Mouse (Mus musculus) limb, embryonic 15.5 days (tissue): Measurements from ENCODE around the gene Glyatl3. TPM values are rescaled to one million over a fixed set of nuclear protein-coding genes. Genes with fewer than 3 reads are reported as not detected.

Experiments
- ATAC-seq: fragments of 200-750 bp; cut with Nextera tagmentation; 2 replicates; pipeline ENCODE4 v1.8.0; 2017; ENCODE audit warnings: low read depth, moderate TSS enrichment; ENCODE audit not compliant: insufficient number of reproducible peaks, low FRiP score, low TSS enrichment
- H3K27ac ChIP-seq: fragments of 300-500 bp; sonication (generic); 2 replicates; pipeline ENCODE4 v1.5.1; 2015; ENCODE audit warnings: moderate library complexity, mild to moderate bottlenecking, inconsistent platforms
- H3K27me3 ChIP-seq: fragments of 300-500 bp; sonication (generic); 2 replicates; pipeline ENCODE4 v1.6.1; 2015; ENCODE audit warnings: inconsistent platforms
- H3K36me3 ChIP-seq: fragments of 300-500 bp; sonication (generic); 2 replicates; pipeline ENCODE4 v1.6.1; 2015; ENCODE audit warnings: inconsistent platforms
- H3K4me1 ChIP-seq: fragments of 300-500 bp; sonication (generic); 2 replicates; pipeline ENCODE4 v1.6.1; 2015; ENCODE audit warnings: inconsistent platforms
- H3K4me2 ChIP-seq: fragments of 300-500 bp; sonication (generic); 2 replicates; pipeline ENCODE4 v1.6.1; 2015; ENCODE audit warnings: mild to moderate bottlenecking, inconsistent platforms
- H3K4me3 ChIP-seq: fragments of 300-500 bp; sonication (generic); 2 replicates; pipeline ENCODE4 v1.5.1; 2015; ENCODE audit warnings: mild to moderate bottlenecking, inconsistent platforms
- H3K9ac ChIP-seq: fragments of 300-500 bp; sonication (generic); 2 replicates; pipeline ENCODE4 v1.6.1; 2015; ENCODE audit warnings: inconsistent platforms
- H3K9me3 ChIP-seq: fragments of 300-500 bp; sonication (generic); 2 replicates; pipeline ENCODE4 v1.6.1; 2016; ENCODE audit warnings: inconsistent platforms
- WGBS: fragments of 180-500 bp; shearing (Covaris S2); methylation state at CpG from one replicate; pipeline ENCODE4 v1.1.7; 2015; 5-methylcytosine and 5-hydroxymethylcytosine counted together
- polyA plus RNA-seq: library from polyadenylated mRNA; unstranded; fragments of >200 nt; fragmentation: Nextera tagmentation; extraction: Ambion mirVana; gene quantifications from 2 replicates; pipeline ENCODE4 v1.2.1, GENCODE M21; 2015

Gene Glyatl3
- polyA plus RNA-seq: not detected in 2 replicates

DNA sequence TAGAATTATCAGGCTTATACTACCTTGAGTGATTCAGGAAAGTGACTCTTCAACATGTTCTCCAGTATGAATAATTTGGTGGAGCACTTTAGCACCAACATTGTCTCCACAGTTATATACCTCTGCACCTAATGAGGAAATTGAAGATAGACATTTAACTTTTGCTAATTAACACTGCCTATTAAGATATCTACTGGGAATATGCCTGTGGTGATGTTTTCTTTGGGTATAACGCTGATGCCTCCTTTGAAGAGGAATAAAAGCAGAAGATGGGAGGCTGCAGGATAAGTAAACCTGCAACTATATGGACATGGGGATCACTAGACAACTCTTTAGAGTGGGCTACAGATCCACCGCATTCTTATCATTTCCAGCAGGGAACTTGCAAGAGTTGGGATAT is at the start of gene Glyatl3:
TSS of gene Glyatl3 (minus strand) at position 101 of the 400 bp plus-strand sequence.
- H3K4me2 ChIP-seq: no peak within 1 kb of the TSS
- H3K9me3 ChIP-seq: no peaks in the 10 kb centered on the region
- ATAC-seq: no peak
- no peak within 1 kb of the TSS for H3K9ac ChIP-seq
- 90% methylated on average over 2 of the region's 2 CpGs for WGBS
- no peaks in the 10 kb centered on the region for H3K4me1 ChIP-seq
- no peaks in the 10 kb centered on the region for H3K36me3 ChIP-seq
- H3K4me3 ChIP-seq: no peak within 1 kb of the TSS
- no peaks in the 10 kb centered on the region for H3K27me3 ChIP-seq
- H3K27ac ChIP-seq: no peak within 1 kb of the TSS

DNA sequence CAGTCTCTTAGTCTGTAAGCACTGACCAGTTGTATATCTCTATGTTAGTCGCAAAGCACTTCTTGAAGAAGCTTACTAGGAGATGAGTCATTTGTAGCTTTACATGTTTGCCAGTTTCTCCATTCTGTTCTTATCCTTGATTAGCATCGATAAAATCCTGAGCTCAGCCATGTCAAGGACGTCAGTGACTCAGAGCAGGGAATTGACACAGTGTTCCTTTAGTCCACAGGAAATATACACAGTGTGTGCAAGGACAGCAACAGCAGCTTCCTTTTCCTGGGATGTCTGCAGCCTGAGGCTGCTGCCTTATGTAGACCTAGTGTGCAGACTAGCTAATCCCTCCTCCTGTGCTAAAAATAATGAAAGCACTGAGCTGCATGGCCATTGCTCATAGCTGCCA is 34.4 kb upstream of the Glyatl3 start:
- H3K4me2 ChIP-seq: no peak overlapping the region
- H3K4me3 ChIP-seq: no peak overlapping the region
- H3K27me3 ChIP-seq: no peaks in the 10 kb centered on the region
- H3K9me3 ChIP-seq: no peaks in the 10 kb centered on the region
- ATAC-seq: no peak
- H3K36me3 ChIP-seq: peaks cover 41% of the 10 kb centered on the region
- H3K9ac ChIP-seq: no peak overlapping the region
- 90% methylated on average over 3 of the region's 3 CpGs for WGBS
- no peak overlapping the region for H3K27ac ChIP-seq
- H3K4me1 ChIP-seq: no peaks in the 10 kb centered on the region

DNA sequence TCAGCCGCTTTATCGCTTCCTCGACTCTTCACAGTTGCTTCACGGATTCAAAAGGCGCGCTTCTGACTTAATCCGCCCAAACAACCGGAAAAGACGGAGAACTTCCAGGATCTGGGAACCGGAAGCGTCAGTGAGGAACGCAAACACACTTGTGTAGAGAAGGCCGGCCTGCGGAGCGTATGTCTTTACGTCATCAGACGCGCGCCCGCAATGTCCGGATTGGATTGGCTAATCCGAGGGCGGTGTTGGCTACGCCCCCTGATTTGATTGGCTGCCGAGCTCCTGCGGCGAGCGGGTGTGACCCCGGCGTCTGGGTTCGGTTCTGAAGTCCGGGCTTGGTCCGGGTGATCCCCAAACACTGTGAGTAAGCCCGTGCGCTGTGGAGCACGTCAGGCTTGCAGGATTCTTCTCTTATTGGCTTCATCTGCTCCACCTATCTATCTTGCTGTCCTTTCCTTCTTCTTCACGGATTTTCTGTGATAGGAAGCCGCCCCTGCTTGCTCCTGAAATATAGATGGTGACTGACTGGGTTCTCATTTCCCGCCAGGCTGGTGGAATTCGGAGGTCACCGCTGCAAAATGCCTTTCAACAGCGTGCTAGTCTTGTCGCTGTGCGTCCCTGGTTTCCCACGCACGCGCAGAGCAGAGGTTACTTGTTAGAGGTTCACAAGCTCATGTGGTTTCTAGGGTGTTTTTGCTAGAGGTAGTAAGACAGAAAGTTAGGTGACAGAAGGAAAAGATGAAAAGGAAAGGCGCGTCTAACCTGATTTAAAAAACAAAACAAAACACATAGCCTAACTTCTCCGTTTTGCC is 20.5 kb upstream of the Glyatl3 start, which contains the start of the genes Mut and Cenpq:
TSS of gene Mut (plus strand) at position 266 of the 812 bp plus-strand sequence.
TSS of gene Cenpq (minus strand) at position 628 of the 812 bp plus-strand sequence.
- Histone ChIP-seq H3K4me1 (peaks cover 6% of the 10 kb centered on the region; the same call in 1 of the 2 replicates), H3K4me3 (peak within 1 kb of the TSS; percentile 74), H3K4me2 (peak within 1 kb of the TSS; percentile 70), H3K9ac (peak within 1 kb of the TSS; percentile 64), H3K9me3 (no peaks in the 10 kb centered on the region), H3K27me3 (no peaks in the 10 kb centered on the region), H3K27ac (peak within 1 kb of the TSS; percentile 97), H3K36me3 (peaks cover 17% of the 10 kb centered on the region)
- under 1% methylated on average over 50 of the region's 50 CpGs for WGBS
- peak; percentile 99 for ATAC-seq

DNA sequence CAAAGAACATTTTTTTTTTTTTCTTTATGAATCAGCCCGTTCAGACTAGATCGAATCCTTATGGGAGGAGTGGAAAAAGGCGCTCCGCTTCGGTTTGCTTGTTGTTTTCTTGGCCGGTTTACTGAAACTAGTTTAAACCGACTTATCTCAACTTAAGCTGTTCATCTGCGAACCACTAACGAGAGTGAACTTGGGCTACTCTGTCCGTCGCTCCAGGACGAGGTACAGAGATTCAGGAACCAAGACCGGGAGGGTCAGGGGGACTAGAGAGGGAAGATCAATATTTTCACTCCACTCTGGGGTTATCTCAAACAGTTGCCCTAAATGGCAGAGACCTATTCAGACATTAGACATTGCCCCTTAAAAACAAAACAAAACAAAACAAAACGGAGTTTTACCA is 19.8 kb upstream of the Glyatl3 start:
- H3K27ac ChIP-seq: peak overlapping the region; percentile 97; the same call in 1 of the 2 replicates
- H3K9me3 ChIP-seq: no peaks in the 10 kb centered on the region
- no peaks in the 10 kb centered on the region for H3K27me3 ChIP-seq
- H3K4me1 ChIP-seq: peaks cover 6% of the 10 kb centered on the region; the same call in 1 of the 2 replicates
- ATAC-seq: no peak
- peak overlapping the region; percentile 70 for H3K4me2 ChIP-seq
- under 1% methylated on average over 14 of the region's 14 CpGs for WGBS
- H3K36me3 ChIP-seq: peaks cover 17% of the 10 kb centered on the region
- peak overlapping the region; percentile 11 for H3K9ac ChIP-seq
- H3K4me3 ChIP-seq: peak overlapping the region; percentile 74

DNA sequence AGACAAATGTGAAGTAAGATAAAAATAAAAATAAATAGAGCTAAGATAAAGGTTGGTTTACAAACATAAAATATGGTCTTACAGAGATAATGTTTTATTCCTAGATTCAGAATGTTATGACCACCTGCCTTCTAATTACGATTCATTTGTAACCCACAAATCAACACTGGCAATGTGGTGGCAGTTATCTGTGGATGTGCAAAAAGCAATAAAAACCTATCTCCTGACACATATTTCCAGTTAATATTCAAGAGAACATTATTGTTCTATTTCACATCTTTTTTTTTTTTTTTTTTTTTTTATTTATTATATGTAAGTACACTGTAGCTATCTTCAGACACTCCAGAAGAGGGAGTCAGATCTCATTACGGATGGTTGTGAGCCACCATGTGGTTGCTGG is 1.3 kb upstream of the Glyatl3 start:
- H3K27ac ChIP-seq: no peak overlapping the region

DNA sequence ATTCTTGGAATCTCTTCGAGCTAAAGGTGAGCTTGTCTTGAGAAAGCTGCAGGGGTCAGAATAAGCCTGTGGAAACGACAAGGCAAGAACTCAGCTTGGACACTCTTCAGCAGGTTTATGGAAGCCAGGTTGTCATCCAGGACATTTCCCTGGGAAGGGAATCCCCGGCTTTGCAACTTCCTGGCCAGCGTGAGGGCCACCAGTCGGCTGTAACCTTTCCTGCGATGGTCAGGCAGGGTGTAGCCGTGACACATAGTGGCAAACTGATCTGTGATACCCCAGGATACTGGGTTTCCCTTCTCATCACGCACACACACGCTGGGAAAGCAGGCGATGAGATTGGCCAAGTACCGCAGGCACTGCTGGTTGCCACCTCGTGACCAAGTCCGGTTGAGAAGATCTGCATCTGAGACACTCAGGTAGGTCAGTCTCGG is 9.4 kb downstream of the Glyatl3 start:
- H3K27ac ChIP-seq: no peak overlapping the region
- H3K36me3 ChIP-seq: no peaks in the 10 kb centered on the region
- no peak overlapping the region; the same call in 1 of the 2 replicates for H3K4me3 ChIP-seq
- H3K4me1 ChIP-seq: 0 out of 2 replicates have a peak, but pooled peaks cover 3% of the 10 kb centered on the region
- H3K9ac ChIP-seq: no peak overlapping the region
- no peaks in the 10 kb centered on the region for H3K9me3 ChIP-seq
- WGBS: 8% methylated on average over 14 of the region's 14 CpGs
- no peaks in the 10 kb centered on the region for H3K27me3 ChIP-seq
- H3K4me2 ChIP-seq: peak overlapping the region; percentile 30
- ATAC-seq: no peak

More for the DNA sequence above, 1.3 kb upstream of the Glyatl3 start:
- Histone ChIP-seq H3K9ac (no peak overlapping the region), H3K27me3 (no peaks in the 10 kb centered on the region), H3K9me3 (no peaks in the 10 kb centered on the region), H3K4me3 (no peak overlapping the region), H3K4me1 (no peaks in the 10 kb centered on the region), H3K36me3 (no peaks in the 10 kb centered on the region), H3K4me2 (no peak overlapping the region)
- ATAC-seq: no peak
- 80% methylated on average over 2 of the region's 2 CpGs for WGBS

DNA sequence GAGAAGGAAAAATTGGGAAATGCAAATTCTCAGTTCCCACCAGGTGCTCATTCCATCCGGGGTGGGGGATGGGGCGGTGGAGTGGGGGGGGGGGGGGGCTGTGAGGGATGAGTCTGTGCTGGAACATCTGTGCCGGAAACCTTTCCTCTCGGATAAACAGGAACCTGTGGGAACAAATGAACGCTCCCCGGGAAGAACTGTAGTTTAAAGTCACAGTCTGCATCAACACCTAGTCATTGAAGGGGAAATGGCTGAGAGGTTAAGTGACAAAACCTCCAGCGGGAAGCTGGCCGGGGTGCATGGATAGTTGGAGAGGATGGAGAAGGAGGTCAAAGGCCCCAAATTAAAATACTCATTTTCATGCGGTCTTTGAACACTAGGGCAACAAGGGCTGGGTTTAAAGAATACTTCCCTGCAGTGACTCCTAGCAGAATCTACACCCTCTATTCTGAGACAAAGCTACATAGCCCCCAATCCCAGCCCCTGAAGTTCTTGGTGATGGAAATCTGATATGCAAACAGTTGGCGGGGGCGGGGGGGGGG is 10.0 kb downstream of the Glyatl3 start:
- no peak overlapping the region for H3K4me3 ChIP-seq
- H3K27ac ChIP-seq: no peak overlapping the region
- H3K9me3 ChIP-seq: no peaks in the 10 kb centered on the region
- H3K27me3 ChIP-seq: no peaks in the 10 kb centered on the region
- 0 out of 2 replicates have a peak, but pooled peaks cover 3% of the 10 kb centered on the region for H3K4me1 ChIP-seq
- H3K4me2 ChIP-seq: no peak overlapping the region
- no peak overlapping the region for H3K9ac ChIP-seq
- 7% methylated on average over 11 of the region's 11 CpGs for WGBS
- no peaks in the 10 kb centered on the region for H3K36me3 ChIP-seq
- ATAC-seq: no peak

DNA sequence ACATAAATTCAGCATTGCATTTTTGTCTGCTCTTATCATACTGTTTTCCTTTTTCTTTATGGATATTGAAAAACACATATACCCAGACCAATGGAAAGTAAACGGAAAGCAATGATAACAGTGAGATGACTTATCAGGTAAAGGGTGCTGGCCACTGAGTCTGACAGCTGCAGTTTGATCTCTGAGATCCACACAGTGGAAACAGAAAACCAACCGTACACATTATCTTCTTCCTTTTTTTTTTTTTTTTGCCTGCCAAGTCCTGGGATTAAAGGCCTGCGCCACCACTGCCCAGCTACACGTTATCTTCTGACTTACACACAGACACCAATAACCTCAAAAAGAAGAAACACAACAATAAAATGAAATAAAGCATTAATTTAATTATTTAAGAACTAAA is 10.8 kb downstream of the Glyatl3 start:
- Histone ChIP-seq H3K36me3 (no peaks in the 10 kb centered on the region), H3K4me1 (0 out of 2 replicates have a peak, but pooled peaks cover 3% of the 10 kb centered on the region), H3K9ac (no peak overlapping the region), H3K27me3 (no peaks in the 10 kb centered on the region), H3K4me2 (no peak overlapping the region), H3K4me3 (no peak overlapping the region), H3K9me3 (no peaks in the 10 kb centered on the region), H3K27ac (no peak overlapping the region)
- no peak for ATAC-seq
- 71% methylated on average over 4 of the region's 4 CpGs for WGBS

DNA sequence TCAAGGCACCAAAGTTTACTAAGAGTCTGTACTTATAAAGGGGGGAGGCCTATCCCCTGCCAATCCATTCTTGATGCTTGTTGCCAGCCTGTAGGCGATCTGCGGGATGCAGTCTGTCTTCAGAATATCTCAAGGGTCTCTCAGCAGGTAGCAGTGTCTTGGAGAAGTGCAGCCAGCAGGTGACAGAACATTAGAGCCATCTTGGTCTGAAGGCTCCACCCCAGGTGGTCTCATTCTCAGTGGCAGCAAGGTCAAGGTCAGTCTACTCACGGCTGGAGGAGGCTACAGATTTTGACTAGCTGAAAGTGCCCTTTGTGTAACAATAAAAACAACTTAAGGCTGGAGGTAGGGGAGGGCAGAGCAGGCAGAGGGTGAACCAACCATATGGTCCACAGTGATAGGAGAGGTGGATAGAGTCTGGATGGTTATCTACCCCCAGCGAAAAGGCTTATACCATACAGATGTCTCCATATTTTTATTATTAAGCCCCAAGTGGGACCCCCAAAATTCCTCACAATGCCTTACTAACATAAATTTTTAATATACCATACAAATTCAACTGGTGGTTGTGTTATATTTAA is 14.3 kb downstream of the Glyatl3 start:
- Histone ChIP-seq H3K27ac (no peak overlapping the region), H3K4me2 (no peak overlapping the region), H3K4me3 (no peak overlapping the region), H3K9me3 (no peaks in the 10 kb centered on the region), H3K9ac (no peak overlapping the region), H3K4me1 (0 out of 2 replicates have a peak, but pooled peaks cover 2% of the 10 kb centered on the region), H3K27me3 (no peaks in the 10 kb centered on the region), H3K36me3 (no peaks in the 10 kb centered on the region)
- ATAC-seq: no peak
- 48% methylated on average over 4 of the region's 4 CpGs for WGBS

DNA sequence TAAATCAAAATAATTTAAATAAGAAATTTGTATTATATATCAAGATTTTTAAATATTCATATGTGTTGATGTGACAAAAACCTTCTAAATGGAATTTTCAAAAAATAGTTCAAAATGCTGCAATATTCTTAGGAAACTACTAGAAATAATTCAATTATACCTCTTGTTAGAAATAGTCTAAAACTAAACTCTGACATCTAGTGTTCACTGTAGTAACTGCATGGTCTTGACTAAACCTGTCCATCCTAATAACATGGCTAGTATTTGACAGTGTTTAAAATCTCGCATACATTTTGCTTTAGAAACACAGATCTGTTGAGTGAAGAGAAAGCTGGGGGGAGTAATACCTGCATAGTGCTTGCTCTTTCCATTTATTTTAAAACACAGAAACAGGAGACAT is 17.3 kb downstream of the Glyatl3 start:
- Histone ChIP-seq H3K36me3 (no peaks in the 10 kb centered on the region), H3K9me3 (no peaks in the 10 kb centered on the region), H3K9ac (no peak overlapping the region), H3K27ac (no peak overlapping the region), H3K4me3 (no peak overlapping the region), H3K4me2 (no peak overlapping the region), H3K27me3 (no peaks in the 10 kb centered on the region), H3K4me1 (no peaks in the 10 kb centered on the region)
- WGBS: 69% methylated on average over 1 of the region's 1 CpGs
- no peak for ATAC-seq

DNA sequence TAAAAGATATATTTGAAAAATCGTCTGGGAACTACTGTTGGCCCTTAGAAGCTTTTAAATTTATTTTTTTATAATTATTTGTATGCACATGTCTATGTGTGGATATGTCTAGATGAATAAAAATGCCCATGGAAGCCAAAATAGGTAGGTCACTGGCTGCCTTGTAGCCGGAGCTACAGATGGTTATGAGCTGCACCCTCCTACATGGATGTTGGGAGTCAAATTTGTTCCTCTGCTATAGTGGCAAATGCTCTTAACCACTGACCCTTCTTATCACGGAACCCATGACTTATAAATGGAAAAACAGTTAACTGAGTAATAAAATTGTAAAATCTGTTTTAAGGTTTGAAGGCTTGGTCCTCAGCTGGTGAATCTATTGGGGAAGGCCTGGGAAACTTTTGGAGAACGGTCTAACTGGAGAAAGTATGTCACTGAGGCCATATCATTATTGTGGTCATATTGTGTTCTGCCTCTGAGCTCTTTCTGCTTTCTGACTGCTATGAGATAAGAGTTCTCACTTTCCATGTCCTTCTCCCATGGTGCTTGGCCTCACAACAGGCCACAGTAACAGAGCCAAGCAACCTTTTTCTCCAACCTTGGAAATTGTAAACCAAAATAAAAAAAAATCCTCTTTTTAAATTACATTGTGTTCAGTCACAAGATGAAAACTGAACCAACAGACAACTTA is 26.2 kb downstream of the Glyatl3 start:
- no peak overlapping the region for H3K9ac ChIP-seq
- H3K27me3 ChIP-seq: no peaks in the 10 kb centered on the region
- no peaks in the 10 kb centered on the region for H3K9me3 ChIP-seq
- no peaks in the 10 kb centered on the region for H3K4me1 ChIP-seq
- no peak for ATAC-seq
- H3K4me2 ChIP-seq: no peak overlapping the region
- H3K27ac ChIP-seq: no peak overlapping the region
- no peak overlapping the region for H3K4me3 ChIP-seq
- 77% methylated on average over 4 of the region's 4 CpGs for WGBS
- no peaks in the 10 kb centered on the region for H3K36me3 ChIP-seq
